Mouse (Mus musculus): Measurements from ENCODE around the gene Npdc1. TPM values are rescaled to one million over a fixed set of nuclear protein-coding genes. Genes with fewer than 3 reads are reported as not detected.

Gene Npdc1
- total and polyA plus RNA-seq, 3 experiments: 128 to 775 (median 145) TPM

- DNase-seq: no peak
Observed at GRCm38 (mm10) chr2:25430395-25431233, 31.5 kb downstream of the Npdc1 start.

DNA sequence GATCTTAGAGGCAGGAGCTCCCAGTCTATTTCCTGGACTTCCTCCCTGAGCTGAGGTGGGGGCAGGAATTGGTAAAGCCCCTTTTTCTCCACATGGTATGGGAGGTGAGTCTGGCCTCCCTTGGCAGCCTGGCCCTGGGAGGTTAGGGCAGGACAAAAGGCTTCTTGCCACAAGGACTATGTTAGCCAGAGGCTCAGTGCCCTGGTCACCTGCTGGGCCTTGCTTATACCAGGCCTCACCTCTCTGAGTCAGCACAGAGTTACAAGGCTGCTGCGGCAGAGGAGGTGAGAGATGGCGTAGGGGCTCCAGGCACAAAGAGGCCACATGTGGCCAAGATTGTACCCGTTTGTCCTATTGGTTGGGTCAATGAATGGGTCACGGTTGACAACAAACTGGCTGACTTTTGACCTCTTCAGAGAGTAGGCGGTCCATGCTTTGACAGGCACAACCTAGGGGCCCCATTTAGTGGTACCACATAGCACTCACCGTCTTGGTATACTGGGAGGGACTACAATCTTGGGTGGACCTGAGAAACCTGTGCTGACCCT, 32.2 kb downstream of the Npdc1 start:
- no peak for DNase-seq

DNA sequence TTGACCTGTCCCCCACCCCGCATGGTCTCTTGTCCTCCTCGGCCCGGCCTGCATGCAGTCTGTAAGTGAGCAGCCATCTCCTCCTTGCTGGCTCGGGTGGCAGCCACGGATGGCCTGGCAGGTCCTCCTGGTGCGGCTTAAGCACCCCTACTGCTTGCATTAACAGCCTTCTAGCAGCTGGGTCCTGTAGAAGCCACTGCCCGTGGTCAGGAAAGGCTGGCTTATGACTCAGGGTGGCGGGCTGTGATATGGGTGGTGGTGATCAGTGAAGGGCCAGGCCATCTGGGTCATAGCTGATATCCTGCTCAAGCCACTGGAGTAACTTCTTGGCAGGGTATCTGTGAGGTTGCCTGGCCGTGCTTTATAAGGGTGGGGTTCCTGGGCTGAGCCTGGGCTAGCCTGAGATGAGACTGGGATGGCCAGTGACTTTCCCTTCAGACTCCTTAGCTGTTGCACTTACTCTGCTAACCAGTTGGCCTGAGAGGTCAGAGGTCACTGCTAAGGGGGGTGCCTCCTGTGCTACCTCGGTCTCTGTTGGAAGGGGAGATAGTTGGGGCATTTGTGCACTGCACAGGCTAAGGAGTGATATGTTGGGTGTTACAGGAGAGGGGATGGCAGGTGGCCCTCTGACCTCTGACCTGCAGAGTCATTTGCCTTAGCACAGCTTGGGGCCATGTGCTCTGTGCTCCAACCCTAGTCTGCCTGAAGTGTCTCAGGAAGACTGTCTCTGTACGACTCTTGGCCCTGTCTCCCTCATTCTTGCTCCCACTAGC, 33.4 kb downstream of the Npdc1 start:
- DNase-seq: no peak

DNA sequence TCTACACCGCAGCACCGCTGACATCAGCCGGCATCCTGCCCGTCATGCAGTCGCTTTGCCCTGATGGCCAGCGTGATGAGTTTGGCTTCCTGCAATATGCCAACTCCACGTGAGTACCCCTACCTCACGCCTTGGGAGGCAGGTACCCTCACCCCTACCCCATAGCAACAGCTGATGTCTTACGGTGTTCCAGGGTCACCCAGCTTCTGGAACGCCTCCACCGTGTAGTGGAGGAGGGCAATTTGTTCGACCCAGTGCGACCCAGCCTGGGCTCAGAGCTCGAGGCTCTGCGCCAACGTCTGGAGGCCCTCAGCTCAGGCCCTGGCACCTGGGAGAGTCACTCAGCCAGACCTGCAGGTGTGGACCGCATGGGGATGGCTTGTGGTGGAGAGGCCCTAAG, 34.0 kb downstream of the Npdc1 start:
- no peak for DNase-seq

DNA sequence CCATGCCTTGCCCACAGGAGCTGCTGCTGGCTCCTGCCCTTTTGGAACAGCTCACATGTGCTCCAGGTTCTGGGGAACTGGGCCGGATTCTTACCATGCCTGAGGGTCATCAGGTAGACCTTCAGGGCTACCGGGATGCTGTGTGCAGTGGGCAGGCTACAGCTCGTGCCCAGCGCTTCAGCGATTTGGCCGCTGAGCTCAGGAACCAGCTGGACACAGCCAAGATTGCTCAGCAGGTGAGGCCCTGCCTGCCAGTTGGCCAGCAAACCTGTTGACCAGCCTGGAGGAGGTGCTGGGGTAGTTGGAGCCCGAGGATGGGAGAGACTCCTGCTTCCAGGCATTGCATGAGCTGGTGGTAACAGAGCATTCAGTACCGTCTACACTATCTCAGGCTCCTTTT, 35.1 kb downstream of the Npdc1 start:
- no peak for DNase-seq

DNA sequence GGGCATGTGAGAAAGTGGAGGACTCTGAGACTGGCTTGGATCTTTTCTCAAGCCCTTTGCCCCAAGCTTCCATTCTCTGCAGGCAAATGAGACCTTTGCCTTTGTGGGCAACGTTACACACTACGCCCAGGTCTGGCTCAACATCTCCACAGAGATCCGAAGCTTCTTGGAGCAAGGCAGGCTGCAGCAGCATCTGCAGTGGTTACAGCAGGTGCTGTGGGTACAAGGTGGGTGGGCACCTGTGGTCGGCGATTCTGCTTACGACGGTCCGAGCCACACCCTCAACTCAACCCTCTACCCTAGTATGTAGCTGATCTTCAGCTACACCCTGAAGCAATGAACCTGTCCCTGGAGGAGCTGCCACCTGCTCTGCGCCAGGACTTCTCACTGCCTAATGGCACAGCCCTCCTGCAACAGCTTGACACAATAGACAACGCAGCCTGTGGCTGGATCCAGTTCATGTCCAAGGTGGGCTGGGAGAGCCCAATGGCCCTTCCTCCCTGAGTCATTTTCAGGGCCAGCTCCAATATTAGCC, 37.2 kb downstream of the Npdc1 start:
- no peak for DNase-seq

GRCm38 (mm10) chr2:25441067-25441466, 41.9 kb downstream of the Npdc1 start:
- DNase-seq: no peak

- DNase-seq: no peak
Observed at GRCm38 (mm10) chr2:25442682-25443081, 43.5 kb downstream of the Npdc1 start.

DNA sequence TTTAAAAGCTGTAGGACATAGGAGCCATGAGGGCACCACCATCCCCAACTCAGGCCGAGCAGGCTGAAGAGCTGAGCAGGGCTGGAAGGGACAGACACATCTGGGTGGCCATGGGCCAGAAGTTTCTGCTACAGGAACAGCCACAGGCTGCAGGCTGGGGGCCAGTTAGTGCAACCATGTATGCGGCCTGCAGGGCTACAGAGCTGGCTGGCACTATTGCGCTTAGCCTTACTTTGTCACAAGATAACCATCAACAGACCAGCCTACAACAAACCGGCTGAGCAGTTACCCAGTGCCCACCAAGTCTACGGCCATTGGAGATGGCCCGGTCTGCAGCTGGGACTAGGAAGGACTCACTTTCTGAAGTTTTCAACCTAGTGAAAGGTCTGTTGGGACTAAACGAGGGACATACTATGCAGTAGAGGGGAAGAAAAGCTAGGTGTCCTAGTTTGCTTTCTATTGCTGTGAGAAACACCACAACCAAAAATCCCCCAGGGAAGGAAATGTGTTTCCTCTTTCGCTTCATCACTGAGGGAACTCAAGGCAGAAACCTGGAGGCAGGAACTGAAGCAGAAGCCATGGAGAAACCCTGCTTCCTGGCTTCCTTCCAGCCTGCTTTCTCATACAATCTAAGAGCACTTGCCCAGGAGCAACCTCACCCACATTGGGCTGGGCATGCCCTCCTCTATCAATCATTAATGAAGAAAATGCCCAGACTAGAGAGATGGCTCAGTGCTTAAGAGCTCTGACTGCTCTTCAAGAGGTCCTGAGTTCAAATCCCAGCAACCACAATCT, 51.9 kb downstream of the Npdc1 start:
- DNase-seq: no peak

DNA sequence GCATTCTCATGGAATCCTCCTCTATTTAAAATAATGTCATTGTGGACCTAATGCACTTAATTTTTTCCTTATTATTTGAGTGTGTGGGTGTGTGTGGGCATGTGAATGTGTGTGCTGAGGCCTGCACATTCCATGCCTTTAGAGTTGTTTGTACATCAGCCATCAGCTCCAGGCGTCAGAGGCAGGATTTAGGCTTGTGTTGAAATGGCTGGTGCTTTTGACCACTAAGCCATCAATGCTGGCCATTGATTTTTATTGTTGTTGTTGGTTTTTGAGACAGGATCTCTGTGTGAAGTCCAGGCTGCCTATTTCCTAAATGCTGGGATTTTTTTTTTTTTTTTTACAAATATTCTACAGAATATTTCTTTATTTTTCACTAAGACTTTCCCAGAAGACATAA, 53.8 kb downstream of the Npdc1 start:
- DNase-seq: no peak

DNA sequence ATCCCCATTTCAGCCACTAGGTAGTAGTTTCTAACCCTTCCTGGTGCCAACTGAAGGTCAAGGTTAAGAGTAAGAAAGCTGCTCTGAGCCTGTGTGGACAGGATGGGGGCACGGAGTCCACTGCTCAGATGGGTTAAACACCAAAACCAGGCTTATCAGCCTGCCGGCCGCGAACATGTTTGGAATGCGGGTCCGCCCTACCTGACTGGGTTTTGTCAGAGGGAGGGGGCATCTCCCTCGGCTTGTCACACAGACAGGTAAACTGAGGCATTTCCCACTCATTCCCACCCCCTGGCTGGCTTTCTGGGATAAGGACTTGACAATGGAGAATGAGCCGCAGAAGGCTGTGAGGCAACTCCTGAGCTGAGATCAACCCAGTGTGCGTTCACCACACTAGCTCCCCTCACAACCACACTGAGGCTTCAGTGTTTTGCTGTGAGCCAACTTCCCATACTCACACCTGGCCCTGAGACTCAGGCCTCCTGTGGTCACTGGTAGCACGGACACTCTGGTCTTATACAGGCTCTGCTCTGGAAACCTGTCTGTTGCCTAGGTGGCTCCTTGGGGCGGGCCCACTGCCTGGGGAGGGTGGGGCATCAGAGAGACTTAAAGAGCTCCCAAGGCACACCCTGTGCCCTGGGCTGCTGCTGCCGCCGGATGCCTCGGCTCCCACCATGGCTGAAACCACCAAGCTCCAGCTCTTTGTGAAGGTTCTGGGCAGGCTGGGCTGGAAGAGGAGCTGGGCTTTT, 57.2 kb downstream of the Npdc1 start, which contains the start of gene Clic3:
TSS of gene Clic3 (plus strand) at position 634 of the 749 bp plus-strand sequence.
- DNase-seq: no peak

GRCm38 (mm10) chr2:25457022-25457896, 58.1 kb downstream of the Npdc1 start:
- DNase-seq: no peak

DNA sequence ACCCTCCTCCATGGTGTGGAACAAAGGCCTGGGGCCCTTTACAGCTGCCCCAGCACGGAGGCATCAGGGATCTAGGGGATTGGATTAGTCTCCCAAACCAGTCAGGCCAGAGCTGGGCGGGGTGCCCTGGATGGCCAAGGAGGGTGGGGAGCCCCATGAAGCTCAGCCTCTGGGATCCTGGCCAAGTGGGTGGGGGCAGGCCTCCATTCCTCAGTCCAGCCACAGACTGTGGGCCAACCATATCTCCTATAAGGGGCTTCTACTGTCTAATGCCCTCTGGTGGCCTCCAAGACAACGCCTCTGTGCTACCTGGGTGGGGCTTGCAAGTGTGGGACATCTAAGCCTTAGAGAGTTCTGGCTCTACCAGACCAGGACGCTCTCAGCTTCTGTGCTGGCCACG, 59.8 kb downstream of the Npdc1 start:
- no peak for DNase-seq

Small RNA genes within 50 kb of the gene (microRNA-seq; reads per million reads assigned to microRNA genes)
- gene Mir3087: 0.22 to 0.41 reads per million in 2 experiments

Other genes starting within 250 kb of the Npdc1 start
Only the 30 nearest of the 40 such genes appear.
- gene Tubb4b, start 174.6 kb upstream of the Npdc1 start, total RNA-seq (2021): 100 to 1,000 TPM; 303 to 312 TPM
- 210 and 267 TPM in 2 replicates for gene Tubb4b, start 174.6 kb upstream of the Npdc1 start, polyA plus RNA-seq (2012; rRNA removed)
- not detected for gene Slc34a3, start 165.0 kb upstream of the Npdc1 start, total RNA-seq (2021)
- not detected in 2 replicates for gene Slc34a3, start 165.0 kb upstream of the Npdc1 start, polyA plus RNA-seq (2012; rRNA removed)
- gene Rnf224, start 162.6 kb upstream of the Npdc1 start, total RNA-seq (2021): not detected
- gene Rnf224, start 162.6 kb upstream of the Npdc1 start, polyA plus RNA-seq (2012; rRNA removed): not detected in 2 replicates
- 1 to 10 TPM; 6.7 to 8.5 TPM for gene Rnf208, start 157.1 kb upstream of the Npdc1 start, total RNA-seq (2021)
- gene Rnf208, start 157.1 kb upstream of the Npdc1 start, polyA plus RNA-seq (2012; rRNA removed): 25.8 and 36.4 TPM in 2 replicates
- gene Cysrt1, start 156.9 kb upstream of the Npdc1 start, total RNA-seq (2021): not detected
- 0.12 TPM in 1 of 2 replicates, not detected in the other for gene Cysrt1, start 156.9 kb upstream of the Npdc1 start, polyA plus RNA-seq (2012; rRNA removed)
- gene AL732309.1, start 152.5 kb upstream of the Npdc1 start, total RNA-seq (2021): 1 to 10 TPM; 3.1 to 3.2 TPM
- gene AL732309.1, start 152.5 kb upstream of the Npdc1 start, polyA plus RNA-seq (2012; rRNA removed): 21.7 and 22.6 TPM in 2 replicates
- gene Tmem203, start 143.9 kb upstream of the Npdc1 start, total RNA-seq (2021): 10 to 100 TPM; 23.9 to 32.0 TPM
- 114 and 116 TPM in 2 replicates for gene Tmem203, start 143.9 kb upstream of the Npdc1 start, polyA plus RNA-seq (2012; rRNA removed)
- 10 to 100 TPM in 1 of 2 experiments, 1 to 10 TPM in 1; 10.0 to 13.1 TPM for gene Tprn, start 136.7 kb upstream of the Npdc1 start, total RNA-seq (2021)
- 13.6 and 14.6 TPM in 2 replicates for gene Tprn, start 136.7 kb upstream of the Npdc1 start, polyA plus RNA-seq (2012; rRNA removed)
- gene Ssna1, start 126.9 kb upstream of the Npdc1 start, total RNA-seq (2021): 10 to 100 TPM; 37.6 to 46.1 TPM
- gene Ssna1, start 126.9 kb upstream of the Npdc1 start, polyA plus RNA-seq (2012; rRNA removed): 55.2 and 62.1 TPM in 2 replicates
- 10 to 100 TPM; 78.8 to 82.7 TPM for gene Anapc2, start 126.9 kb upstream of the Npdc1 start, total RNA-seq (2021)
- gene Anapc2, start 126.9 kb upstream of the Npdc1 start, polyA plus RNA-seq (2012; rRNA removed): 93.1 and 110 TPM in 2 replicates
- gene Tmem210, start 111.2 kb upstream of the Npdc1 start, total RNA-seq (2021): not detected
- gene Tmem210, start 111.2 kb upstream of the Npdc1 start, polyA plus RNA-seq (2012; rRNA removed): not detected in 2 replicates
- not detected for gene Lrrc26, start 109.4 kb upstream of the Npdc1 start, total RNA-seq (2021)
- not detected in 2 replicates for gene Lrrc26, start 109.4 kb upstream of the Npdc1 start, polyA plus RNA-seq (2012; rRNA removed)
- gene Grin1, start 80.2 kb upstream of the Npdc1 start, total RNA-seq (2021): 10 to 100 TPM in 1 of 2 experiments, 1 to 10 TPM in 1; 8.3 to 13.3 TPM
- gene Grin1, start 80.2 kb upstream of the Npdc1 start, polyA plus RNA-seq (2012; rRNA removed): 15.3 and 16.4 TPM in 2 replicates
- gene Man1b1, start 67.0 kb upstream of the Npdc1 start, total RNA-seq (2021): 10 to 100 TPM; 53.6 to 59.9 TPM
- 10.3 and 13.5 TPM in 2 replicates for gene Man1b1, start 67.0 kb upstream of the Npdc1 start, polyA plus RNA-seq (2012; rRNA removed)
- 10 to 100 TPM; 34.2 to 38.5 TPM for gene Dpp7, start 43.0 kb upstream of the Npdc1 start, total RNA-seq (2021)
- gene Dpp7, start 43.0 kb upstream of the Npdc1 start, polyA plus RNA-seq (2012; rRNA removed): 47.1 and 55.0 TPM in 2 replicates
- 10 to 100 TPM; 15.0 to 22.7 TPM for gene Uap1l1, start 33.7 kb upstream of the Npdc1 start, total RNA-seq (2021)
- gene Uap1l1, start 33.7 kb upstream of the Npdc1 start, polyA plus RNA-seq (2012; rRNA removed): 28.4 and 41.5 TPM in 2 replicates
- under 1 TPM in 1 of 2 experiments, not detected in 1; 0.23 TPM for gene Sapcd2, start 27.0 kb upstream of the Npdc1 start, total RNA-seq (2021)
- 3.9 and 4.4 TPM in 2 replicates for gene Sapcd2, start 27.0 kb upstream of the Npdc1 start, polyA plus RNA-seq (2012; rRNA removed)
- gene Entpd2, start 3.5 kb upstream of the Npdc1 start, total RNA-seq (2021): 1 to 10 TPM; 3.7 to 7.2 TPM
- 21.1 and 24.7 TPM in 2 replicates for gene Entpd2, start 3.5 kb upstream of the Npdc1 start, polyA plus RNA-seq (2012; rRNA removed)
- gene Fut7, start 23.9 kb downstream of the Npdc1 start, total RNA-seq (2021): under 1 TPM in 1 of 2 experiments, not detected in 1; 0.24 TPM
- gene Fut7, start 23.9 kb downstream of the Npdc1 start, polyA plus RNA-seq (2012; rRNA removed): 0.10 and 0.40 TPM in 2 replicates
- gene Abca2, start 29.4 kb downstream of the Npdc1 start, total RNA-seq (2021): 10 to 100 TPM; 32.1 to 42.7 TPM
- 86.8 and 118 TPM in 2 replicates for gene Abca2, start 29.4 kb downstream of the Npdc1 start, polyA plus RNA-seq (2012; rRNA removed)
- under 1 TPM in 1 of 2 experiments, not detected in 1; 0.66 TPM for gene Clic3, start 57.5 kb downstream of the Npdc1 start, total RNA-seq (2021)
- gene Clic3, start 57.5 kb downstream of the Npdc1 start, polyA plus RNA-seq (2012; rRNA removed): 1.6 and 3.4 TPM in 2 replicates
- gene Paxx, start 61.7 kb downstream of the Npdc1 start, total RNA-seq (2021): 10 to 100 TPM; 33.3 to 35.2 TPM
- gene Paxx, start 61.7 kb downstream of the Npdc1 start, polyA plus RNA-seq (2012; rRNA removed): 85.9 and 124 TPM in 2 replicates
- gene Ptgds, start 70.7 kb downstream of the Npdc1 start, total RNA-seq (2021): 1 to 10 TPM; 2.5 to 2.7 TPM
- gene Ptgds, start 70.7 kb downstream of the Npdc1 start, polyA plus RNA-seq (2012; rRNA removed): 4.9 and 5.6 TPM in 2 replicates
- not detected for gene Lcn12, start 94.6 kb downstream of the Npdc1 start, total RNA-seq (2021)
- not detected in 2 replicates for gene Lcn12, start 94.6 kb downstream of the Npdc1 start, polyA plus RNA-seq (2012; rRNA removed)
- gene Fbxw5, start 101.4 kb downstream of the Npdc1 start, total RNA-seq (2021): 10 to 100 TPM; 83.9 to 89.5 TPM
- 34.4 and 64.3 TPM in 2 replicates for gene Fbxw5, start 101.4 kb downstream of the Npdc1 start, polyA plus RNA-seq (2012; rRNA removed)
- gene C8g, start 102.4 kb downstream of the Npdc1 start, total RNA-seq (2021): 1 to 10 TPM; 1.5 to 2.0 TPM
- 2.7 and 3.0 TPM in 2 replicates for gene C8g, start 102.4 kb downstream of the Npdc1 start, polyA plus RNA-seq (2012; rRNA removed)
- gene Traf2, start 147.6 kb downstream of the Npdc1 start, total RNA-seq (2021): 10 to 100 TPM; 22.3 to 29.0 TPM
- 11.1 and 12.7 TPM in 2 replicates for gene Traf2, start 147.6 kb downstream of the Npdc1 start, polyA plus RNA-seq (2012; rRNA removed)
- gene Edf1, start 158.5 kb downstream of the Npdc1 start, total RNA-seq (2021): 100 to 1,000 TPM; 307 to 329 TPM
- 127 and 140 TPM in 2 replicates for gene Edf1, start 158.5 kb downstream of the Npdc1 start, polyA plus RNA-seq (2012; rRNA removed)
- gene Mamdc4, start 175.5 kb downstream of the Npdc1 start, total RNA-seq (2021): 1 to 10 TPM; 2.3 to 7.4 TPM
- 4.2 and 8.8 TPM in 2 replicates for gene Mamdc4, start 175.5 kb downstream of the Npdc1 start, polyA plus RNA-seq (2012; rRNA removed)
- 10 to 100 TPM; 53.5 to 54.1 TPM for gene Phpt1, start 175.9 kb downstream of the Npdc1 start, total RNA-seq (2021)
- 36.7 and 53.4 TPM in 2 replicates for gene Phpt1, start 175.9 kb downstream of the Npdc1 start, polyA plus RNA-seq (2012; rRNA removed)

All from adrenal gland, adult 2 months (tissue).